Mouse (Mus musculus) CD4-positive naive resting alpha-beta T cell, adult 57 days (primary cell): ENCODE data around the gene Stx1a. TPM values are rescaled to one million over a fixed set of nuclear protein-coding genes. Genes with fewer than 3 reads are reported as not detected.

Experiments used
- total RNA-seq: library from RNA; stranded (reverse); gene quantifications from one replicate; pipeline ENCODE4 v1.2.4, GENCODE M21; 2023

Gene Stx1a
- 55.8 TPM for total RNA-seq

GRCm38 (mm10) chr5:135023344-135024173 lies at the start of gene Stx1a:
Gene Stx1a (plus strand): TSS chr5:135023482.

GRCm38 (mm10) chr5:134985633-134986297 lies 37.5 kb upstream of the Stx1a start, which contains the start of gene Cldn3:
Gene Cldn3 (plus strand): TSS chr5:134986214.

GRCm38 (mm10) chr5:135008671-135009589 lies 14.4 kb upstream of the Stx1a start, which contains the start of gene Abhd11:
Gene Abhd11 (plus strand): TSS chr5:135009152.

GRCm38 (mm10) chr5:135063629-135064381 lies 40.5 kb downstream of the Stx1a start, which contains the start of gene Dnajc30:
Gene Dnajc30 (plus strand): TSS chr5:135064202.

GRCm38 (mm10) chr5:135064909-135065446 lies 41.7 kb downstream of the Stx1a start, which contains the start of gene Bud23:
Gene Bud23 (minus strand): TSS chr5:135064959.

GRCm38 (mm10) chr5:135077564-135078481 lies 54.5 kb downstream of the Stx1a start, which contains the start of gene Vps37d:
Gene Vps37d (minus strand): TSS chr5:135078266.

GRCm38 (mm10) chr5:135089653-135090052 lies 66.4 kb downstream of the Stx1a start, which contains the start of gene Mlxipl:
Gene Mlxipl (plus strand): TSS chr5:135089890.

Other genes with a start within 250 kb of the Stx1a start
- gene Tmem270, start 116.7 kb upstream of the Stx1a start, total RNA-seq, result not detected
- not detected for gene Cldn13, start 108.0 kb upstream of the Stx1a start, total RNA-seq
- 21.3 TPM for gene Mettl27, start 91.1 kb upstream of the Stx1a start, total RNA-seq
- gene Cldn4, start 76.5 kb upstream of the Stx1a start, total RNA-seq, result not detected
- gene Cldn3, start 37.3 kb upstream of the Stx1a start, total RNA-seq, result not detected
- 48.8 TPM for gene Abhd11, start 14.3 kb upstream of the Stx1a start, total RNA-seq
- gene Dnajc30, start 40.7 kb downstream of the Stx1a start, total RNA-seq, result 17.4 TPM
- gene Bud23, start 41.5 kb downstream of the Stx1a start, total RNA-seq, result 74.1 TPM
- gene Vps37d, start 54.8 kb downstream of the Stx1a start, total RNA-seq, result not detected
- gene Mlxipl, start 66.4 kb downstream of the Stx1a start, total RNA-seq, result 0.98 TPM
- 17.1 TPM for gene Tbl2, start 126.2 kb downstream of the Stx1a start, total RNA-seq
- 66.2 TPM for gene Bcl7b, start 144.8 kb downstream of the Stx1a start, total RNA-seq
- 106 TPM for gene Baz1b, start 163.8 kb downstream of the Stx1a start, total RNA-seq
- gene Fzd9, start 227.7 kb downstream of the Stx1a start, total RNA-seq, result 0.24 TPM